Mouse (Mus musculus) forebrain, embryonic 16.5 days (tissue): ENCODE data around the gene Eaf2. TPM values are rescaled to one million over a fixed set of nuclear protein-coding genes. Genes with fewer than 3 reads are reported as not detected.

Source experiments
- ATAC-seq: fragments of 200-750 bp; cut with Nextera tagmentation; 2 replicates; pipeline ENCODE4 v1.8.0; 2017; ENCODE audit warnings: mild to moderate bottlenecking, moderate library complexity
- H3K27ac ChIP-seq: fragments of 300-500 bp; sonication (generic); 2 replicates; pipeline ENCODE4 v1.5.1; 2014; ENCODE audit warnings: low read length, control low read depth
- H3K27me3 ChIP-seq: fragments of 300-500 bp; sonication (generic); replicated peaks from 2 replicates; pipeline ENCODE4 v1.6.1; 2014; ENCODE audit warnings: low read length; ENCODE audit not compliant: control insufficient read depth, insufficient read depth
- H3K36me3 ChIP-seq: fragments of 300-500 bp; sonication (generic); 2 replicates; pipeline ENCODE4 v1.6.1; 2014; ENCODE audit not compliant: control insufficient read depth, insufficient read depth
- H3K4me1 ChIP-seq: fragments of 300-500 bp; sonication (generic); replicated peaks from 2 replicates; pipeline ENCODE4 v1.6.1; 2014; ENCODE audit warnings: low read length; ENCODE audit not compliant: control insufficient read depth, insufficient read depth
- H3K4me2 ChIP-seq: fragments of 300-500 bp; sonication (generic); 2 replicates; pipeline ENCODE4 v1.6.1; 2014; ENCODE audit warnings: mild to moderate bottlenecking, low read length, control low read depth
- H3K4me3 ChIP-seq: fragments of 300-500 bp; sonication (generic); replicated peaks from 2 replicates; pipeline ENCODE4 v1.5.1; 2014; ENCODE audit warnings: mild to moderate bottlenecking, low read length, control low read depth
- H3K9ac ChIP-seq: fragments of 300-500 bp; sonication (generic); replicated peaks from 2 replicates; pipeline ENCODE4 v1.6.1; 2014; ENCODE audit warnings: low read depth, low read length, control low read depth
- H3K9me3 ChIP-seq: fragments of 300-500 bp; sonication (generic); 2 replicates; pipeline ENCODE4 v1.6.1; 2016; ENCODE audit warnings: low read length; ENCODE audit not compliant: control insufficient read depth
- WGBS: fragments of 180-500 bp; shearing (Covaris S2); extraction: QIAGEN DNeasy Blood & Tissue Kit; methylation state at CpG from one replicate; pipeline ENCODE4 v1.1.7; 2014; 5-methylcytosine and 5-hydroxymethylcytosine counted together
- polyA plus RNA-seq: library from polyadenylated mRNA; unstranded; fragments of >200 nt; fragmentation: Nextera tagmentation; extraction: Ambion mirVana; gene quantifications from 2 replicates; pipeline ENCODE4 v1.2.1, GENCODE M21; 2015

The Eaf2 gene
- polyA plus RNA-seq, 1 experiment from 2014 or later, result 1.2 TPM

GRCm38 (mm10) chr16:36820747-36821146 is 54.1 kb downstream of the Eaf2 start:
- Histone ChIP-seq H3K9ac (no peak overlapping the region), H3K27ac (no peak overlapping the region), H3K4me3 (no peak overlapping the region), H3K4me2 (no peak overlapping the region), H3K9me3 (no peaks in the 10 kb centered on the region), H3K27me3 (no peaks in the 10 kb centered on the region), H3K36me3 (no peaks in the 10 kb centered on the region), H3K4me1 (no peaks in the 10 kb centered on the region)
- no peak for ATAC-seq
- 83% methylated on average over 3 of the region's 3 CpGs for WGBS

GRCm38 (mm10) chr16:36820016-36820415 is 54.8 kb downstream of the Eaf2 start:
- H3K4me1 ChIP-seq, result no peaks in the 10 kb centered on the region
- no peak overlapping the region for H3K27ac ChIP-seq
- H3K9ac ChIP-seq, result no peak overlapping the region
- ATAC-seq, result no peak
- H3K36me3 ChIP-seq, result no peaks in the 10 kb centered on the region
- H3K4me3 ChIP-seq, result no peak overlapping the region
- WGBS, result 52% methylated on average over 6 of the region's 6 CpGs
- no peak overlapping the region for H3K4me2 ChIP-seq
- no peaks in the 10 kb centered on the region for H3K27me3 ChIP-seq
- no peaks in the 10 kb centered on the region for H3K9me3 ChIP-seq

- 15% methylated on average over 7 of the region's 7 CpGs for WGBS
- H3K4me1 ChIP-seq, result no peaks in the 10 kb centered on the region
- H3K27me3 ChIP-seq, result no peaks in the 10 kb centered on the region
- no peaks in the 10 kb centered on the region for H3K36me3 ChIP-seq
- no peak overlapping the region for H3K4me3 ChIP-seq
- H3K27ac ChIP-seq, result no peak overlapping the region
- no peaks in the 10 kb centered on the region for H3K9me3 ChIP-seq
- H3K9ac ChIP-seq, result no peak overlapping the region
- peak; percentile 99 for ATAC-seq
- H3K4me2 ChIP-seq, result no peak overlapping the region
Measured at GRCm38 (mm10) chr16:36817321-36817926, 57.4 kb downstream of the Eaf2 start.

- ATAC-seq, result 0 out of 2 replicates have a peak, but pooled peaks have one; percentile 29
- Histone ChIP-seq H3K4me1 (no peaks in the 10 kb centered on the region), H3K4me3 (no peak overlapping the region), H3K36me3 (no peaks in the 10 kb centered on the region), H3K9ac (no peak overlapping the region), H3K9me3 (no peaks in the 10 kb centered on the region), H3K4me2 (no peak overlapping the region), H3K27ac (no peak overlapping the region), H3K27me3 (no peaks in the 10 kb centered on the region)
Measured at GRCm38 (mm10) chr16:36816916-36817315, 57.9 kb downstream of the Eaf2 start.

GRCm38 (mm10) chr16:36813680-36814079 is 61.1 kb downstream of the Eaf2 start:
- Histone ChIP-seq H3K4me3 (no peak overlapping the region), H3K27me3 (no peaks in the 10 kb centered on the region), H3K9me3 (no peaks in the 10 kb centered on the region), H3K27ac (no peak overlapping the region), H3K36me3 (no peaks in the 10 kb centered on the region), H3K4me1 (no peaks in the 10 kb centered on the region), H3K4me2 (no peak overlapping the region), H3K9ac (no peak overlapping the region)
- no peak for ATAC-seq
- WGBS, result 71% methylated on average over 3 of the region's 3 CpGs

GRCm38 (mm10) chr16:36808616-36809015 is 66.2 kb downstream of the Eaf2 start:
- H3K9ac ChIP-seq, result no peak overlapping the region
- ATAC-seq, result no peak
- 87% methylated on average over 3 of the region's 3 CpGs for WGBS

GRCm38 (mm10) chr16:36802361-36802760 is 72.4 kb downstream of the Eaf2 start:
- H3K36me3 ChIP-seq, result no peaks in the 10 kb centered on the region
- H3K27me3 ChIP-seq, result no peaks in the 10 kb centered on the region
- H3K9ac ChIP-seq, result no peak overlapping the region
- H3K27ac ChIP-seq, result no peak overlapping the region
- no peaks in the 10 kb centered on the region for H3K4me1 ChIP-seq
- WGBS, result 89% methylated on average over 3 of the region's 3 CpGs
- ATAC-seq, result no peak
- H3K4me2 ChIP-seq, result no peak overlapping the region
- H3K4me3 ChIP-seq, result no peak overlapping the region
- no peaks in the 10 kb centered on the region for H3K9me3 ChIP-seq

More at GRCm38 (mm10) chr16:36808616-36809015, 66.2 kb downstream of the Eaf2 start:
- Histone ChIP-seq H3K9me3 (no peaks in the 10 kb centered on the region), H3K27me3 (no peaks in the 10 kb centered on the region), H3K4me3 (no peak overlapping the region), H3K4me1 (no peaks in the 10 kb centered on the region), H3K36me3 (no peaks in the 10 kb centered on the region), H3K27ac (no peak overlapping the region), H3K4me2 (no peak overlapping the region)

- Histone ChIP-seq H3K27me3 (no peaks in the 10 kb centered on the region), H3K9me3 (no peaks in the 10 kb centered on the region), H3K27ac (no peak overlapping the region), H3K4me2 (no peak overlapping the region), H3K4me3 (no peak overlapping the region), H3K4me1 (no peaks in the 10 kb centered on the region), H3K36me3 (no peaks in the 10 kb centered on the region), H3K9ac (no peak overlapping the region)
- no peak for ATAC-seq
- 82% methylated on average over 2 of the region's 2 CpGs for WGBS
Measured at GRCm38 (mm10) chr16:36798334-36798733, 76.5 kb downstream of the Eaf2 start.

- no peaks in the 10 kb centered on the region for H3K27me3 ChIP-seq
- H3K4me2 ChIP-seq, result no peak overlapping the region
- H3K4me1 ChIP-seq, result no peaks in the 10 kb centered on the region
- H3K9me3 ChIP-seq, result no peaks in the 10 kb centered on the region
- no peak overlapping the region for H3K9ac ChIP-seq
- no peak for ATAC-seq
- no peak overlapping the region for H3K4me3 ChIP-seq
- no peak overlapping the region for H3K27ac ChIP-seq
- WGBS, result 94% methylated on average over 2 of the region's 2 CpGs
- no peaks in the 10 kb centered on the region for H3K36me3 ChIP-seq
Measured at GRCm38 (mm10) chr16:36794976-36795375, 79.8 kb downstream of the Eaf2 start.

GRCm38 (mm10) chr16:36790166-36790565 is 84.6 kb downstream of the Eaf2 start:
- Histone ChIP-seq H3K4me1 (peaks cover 2% of the 10 kb centered on the region; the same call in 1 of the 2 replicates), H3K9me3 (no peaks in the 10 kb centered on the region), H3K4me2 (no peak overlapping the region), H3K27me3 (no peaks in the 10 kb centered on the region), H3K9ac (no peak overlapping the region), H3K4me3 (no peak overlapping the region), H3K36me3 (no peaks in the 10 kb centered on the region), H3K27ac (no peak overlapping the region)
- 90% methylated on average over 4 of the region's 4 CpGs for WGBS
- no peak for ATAC-seq
